Mouse (Mus musculus) midbrain, postnatal 0 days (tissue): ENCODE results near the gene Olfr1262. TPM values are rescaled to one million over a fixed set of nuclear protein-coding genes. Genes with fewer than 3 reads are reported as not detected.

Experiments used
- ATAC-seq: fragments of 200-750 bp; cut with Nextera tagmentation; 2 replicates; pipeline ENCODE4 v1.8.0; 2017; ENCODE audit warnings: moderate number of reproducible peaks, mild to moderate bottlenecking, moderate TSS enrichment, moderate library complexity; ENCODE audit not compliant: low FRiP score
- DNase-seq: peaks from one replicate; pipeline ENCODE4 v3.0.0-alpha.2; 2015; ENCODE audit warnings: low spot score
- H3K27ac ChIP-seq: fragments of 300-500 bp; sonication (generic); 2 replicates; pipeline ENCODE4 v1.5.1; 2014; ENCODE audit warnings: low read depth, mild to moderate bottlenecking, low read length, mixed read lengths
- H3K27me3 ChIP-seq: fragments of 300-500 bp; sonication (generic); 2 replicates; pipeline ENCODE4 v1.6.1; 2014; ENCODE audit warnings: low read length, control low read depth, mixed read lengths; ENCODE audit not compliant: insufficient read depth
- H3K36me3 ChIP-seq: fragments of 300-500 bp; sonication (generic); 2 replicates; pipeline ENCODE4 v1.6.1; 2014; ENCODE audit warnings: low read length, control low read depth, mixed read lengths; ENCODE audit not compliant: insufficient read depth
- H3K4me1 ChIP-seq: fragments of 300-500 bp; sonication (generic); 2 replicates; pipeline ENCODE4 v1.6.1; 2014; ENCODE audit warnings: mild to moderate bottlenecking, control low read depth, antibody characterized with exemption, low read length, mixed read lengths; ENCODE audit not compliant: insufficient read depth
- H3K4me2 ChIP-seq: fragments of 300-500 bp; sonication (generic); 2 replicates; pipeline ENCODE4 v1.6.1; 2014; ENCODE audit warnings: low read depth, mild to moderate bottlenecking, low read length, mixed read lengths; ENCODE audit not compliant: poor library complexity, severe bottlenecking
- H3K4me3 ChIP-seq: fragments of 300-500 bp; sonication (generic); 2 replicates; pipeline ENCODE4 v1.5.1; 2014; ENCODE audit warnings: low read depth, mild to moderate bottlenecking, low read length, moderate library complexity
- H3K9ac ChIP-seq: fragments of 300-500 bp; sonication (generic); replicated peaks from 2 replicates; pipeline ENCODE4 v1.6.1; 2014; ENCODE audit warnings: mild to moderate bottlenecking, low read length, moderate library complexity, mixed read lengths; ENCODE audit not compliant: poor library complexity, severe bottlenecking
- H3K9me3 ChIP-seq: fragments of 300-500 bp; sonication (generic); 2 replicates; pipeline ENCODE4 v1.6.1; 2016; ENCODE audit warnings: low read length, control low read depth
- CTCF ChIP-seq: IDR thresholded peaks from 2 replicates; pipeline ENCODE4 v1.5.1; 2016; ENCODE audit warnings: antibody characterized with exemption, mild to moderate bottlenecking
- polyA plus RNA-seq: library from polyadenylated mRNA; unstranded; fragments of >200 nt; fragmentation: Nextera tagmentation; extraction: Ambion mirVana; gene quantifications from 2 replicates; pipeline ENCODE4 v1.2.1, GENCODE M21; 2015
- total RNA-seq: library from RNA; depleted of rRNA; stranded (reverse); fragments of >200 nt; gene quantifications from 2 replicates; pipeline ENCODE4 v1.2.3, GENCODE M21; 2014; rRNA removed

The Olfr1262 gene
- total and polyA plus RNA-seq, 2 experiments from 2014 or later = not detected

DNA sequence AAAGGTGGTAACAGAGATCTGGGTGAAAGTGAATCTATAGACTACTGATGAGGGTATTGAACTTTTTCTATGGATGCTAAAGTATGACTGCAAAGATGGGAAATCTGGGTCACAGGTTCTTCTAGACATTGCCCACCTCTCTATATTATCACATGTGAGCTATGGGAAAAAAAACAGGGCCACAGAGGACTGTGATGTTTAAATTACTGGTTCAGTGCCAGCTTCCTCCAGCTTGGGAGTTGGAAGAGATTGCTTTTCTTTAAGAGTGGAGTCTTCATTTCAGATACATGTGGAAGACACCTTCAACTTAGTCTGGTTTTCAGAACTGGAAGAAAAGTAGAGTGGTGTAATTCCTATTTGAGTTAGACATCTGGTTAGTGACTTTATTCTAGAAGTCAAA is 35.1 kb downstream of the Olfr1262 start, which contains the start of gene Olfr1265:
TSS of gene Olfr1265 (plus strand) at position 301 of the 400 bp plus-strand sequence.
- no peak for DNase-seq
- Histone ChIP-seq H3K9ac (no peak within 1 kb of the TSS), H3K4me1 (no peaks in the 10 kb centered on the region), H3K4me3 (no peak within 1 kb of the TSS), H3K4me2 (no peak within 1 kb of the TSS), H3K36me3 (no peaks in the 10 kb centered on the region), H3K27ac (no peak within 1 kb of the TSS), H3K27me3 (no peaks in the 10 kb centered on the region), H3K9me3 (no peaks in the 10 kb centered on the region)
- TF ChIP-seq CTCF = no peak
- no peak for ATAC-seq

Other genes starting within 250 kb of the Olfr1262 start
- not detected in 2 replicates for gene Olfr1253, start 243.1 kb upstream of the Olfr1262 start, total RNA-seq
- not detected in 2 replicates for gene Olfr1253, start 243.1 kb upstream of the Olfr1262 start, polyA plus RNA-seq
- not detected in 2 replicates for gene Olfr1254, start 206.5 kb upstream of the Olfr1262 start, total RNA-seq
- gene Olfr1254, start 206.5 kb upstream of the Olfr1262 start, polyA plus RNA-seq = not detected in 2 replicates
- not detected in 2 replicates for gene Olfr1255, start 188.1 kb upstream of the Olfr1262 start, total RNA-seq
- gene Olfr1255, start 188.1 kb upstream of the Olfr1262 start, polyA plus RNA-seq = not detected in 2 replicates
- not detected in 2 replicates for gene Olfr1256, start 158.6 kb upstream of the Olfr1262 start, total RNA-seq
- gene Olfr1256, start 158.6 kb upstream of the Olfr1262 start, polyA plus RNA-seq = not detected in 2 replicates
- 0.05 TPM in 1 of 2 replicates, not detected in the other for gene Olfr48, start 151.9 kb upstream of the Olfr1262 start, total RNA-seq
- gene Olfr48, start 151.9 kb upstream of the Olfr1262 start, polyA plus RNA-seq = not detected in 2 replicates
- not detected in 2 replicates for gene Olfr1257, start 121.7 kb upstream of the Olfr1262 start, total RNA-seq
- gene Olfr1257, start 121.7 kb upstream of the Olfr1262 start, polyA plus RNA-seq = not detected in 2 replicates
- not detected in 2 replicates for gene Olfr1258, start 72.8 kb upstream of the Olfr1262 start, total RNA-seq
- gene Olfr1258, start 72.8 kb upstream of the Olfr1262 start, polyA plus RNA-seq = not detected in 2 replicates
- gene Olfr1259, start 51.5 kb upstream of the Olfr1262 start, total RNA-seq = not detected in 2 replicates
- not detected in 2 replicates for gene Olfr1259, start 51.5 kb upstream of the Olfr1262 start, polyA plus RNA-seq
- not detected in 2 replicates for gene Olfr1260, start 25.8 kb upstream of the Olfr1262 start, total RNA-seq
- not detected in 2 replicates for gene Olfr1260, start 25.8 kb upstream of the Olfr1262 start, polyA plus RNA-seq
- not detected in 2 replicates for gene Olfr1261, start 8.9 kb upstream of the Olfr1262 start, total RNA-seq
- not detected in 2 replicates for gene Olfr1261, start 8.9 kb upstream of the Olfr1262 start, polyA plus RNA-seq
- not detected in 2 replicates for gene Olfr1263, start 12.0 kb downstream of the Olfr1262 start, total RNA-seq
- not detected in 2 replicates for gene Olfr1263, start 12.0 kb downstream of the Olfr1262 start, polyA plus RNA-seq
- not detected in 2 replicates for gene Olfr1264, start 25.4 kb downstream of the Olfr1262 start, total RNA-seq
- not detected in 2 replicates for gene Olfr1264, start 25.4 kb downstream of the Olfr1262 start, polyA plus RNA-seq
- gene Olfr1265, start 35.2 kb downstream of the Olfr1262 start, total RNA-seq = not detected in 2 replicates
- gene Olfr1265, start 35.2 kb downstream of the Olfr1262 start, polyA plus RNA-seq = not detected in 2 replicates
- gene Olfr140, start 63.4 kb downstream of the Olfr1262 start, total RNA-seq = not detected in 2 replicates
- not detected in 2 replicates for gene Olfr140, start 63.4 kb downstream of the Olfr1262 start, polyA plus RNA-seq
- not detected in 2 replicates for gene Olfr1269, start 121.3 kb downstream of the Olfr1262 start, total RNA-seq
- not detected in 2 replicates for gene Olfr1269, start 121.3 kb downstream of the Olfr1262 start, polyA plus RNA-seq
- gene Olfr32, start 142.2 kb downstream of the Olfr1262 start, total RNA-seq = not detected in 2 replicates
- gene Olfr32, start 142.2 kb downstream of the Olfr1262 start, polyA plus RNA-seq = not detected in 2 replicates
- gene Olfr1270, start 152.9 kb downstream of the Olfr1262 start, total RNA-seq = not detected in 2 replicates
- gene Olfr1270, start 152.9 kb downstream of the Olfr1262 start, polyA plus RNA-seq = not detected in 2 replicates
- not detected in 2 replicates for gene Olfr1506, start 224.3 kb downstream of the Olfr1262 start, total RNA-seq
- not detected in 2 replicates for gene Olfr1506, start 224.3 kb downstream of the Olfr1262 start, polyA plus RNA-seq